In the genomic region with DNA sequence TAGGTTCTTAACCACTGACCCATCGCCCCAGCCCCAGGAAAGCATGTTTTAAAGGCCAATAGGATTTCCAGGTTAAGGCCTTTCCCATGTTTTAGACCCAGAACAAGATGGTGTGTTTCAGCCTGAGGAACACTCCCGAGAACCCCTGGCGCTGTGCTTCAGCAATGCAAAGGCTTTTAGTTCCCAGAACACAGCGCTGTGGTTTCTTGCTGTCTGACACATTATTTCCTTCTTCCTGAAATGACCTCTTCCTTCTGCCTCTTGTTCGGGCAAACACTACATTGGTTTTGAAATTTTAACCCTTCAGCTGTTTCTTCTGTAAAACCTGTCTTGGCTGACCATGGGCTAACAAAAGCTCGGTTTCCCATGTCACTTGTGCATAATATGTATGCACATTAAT, we compare ENCODE assay signal across 15 mouse cellular contexts. TPM values are rescaled to one million over a fixed set of nuclear protein-coding genes. Genes with fewer than 3 reads are reported as not detected.
DNase-seq lines count a peak whose midpoint lies in the region; ATAC-seq and TF ChIP-seq lines count a peak whose summit lies in the region.
"Had no signal": no experiment of that assay in that cellular context is flagged by ENCODE, and none has a peak within 500 bp of the region (broad histone marks: within the 10 kb centered on the region; RNA-seq: fewer than 3 reads in every experiment).

No protein-coding gene starts in this region.

- TF ChIP-seq POLR2A in spleen, adult 2 months (IDR thresholded peaks at IDR 0.05; ENCODE audit: low read depth, low read length), result no peak

- no peaks in the 10 kb centered on the region for H3K27me3 ChIP-seq in spleen, adult 2 months (ENCODE audit: control insufficient read depth, insufficient read depth, low read length)
- H3K27me3 ChIP-seq in limb, embryonic 10.5 days (ENCODE audit: low read depth, poor library complexity, severe bottlenecking), result no peaks in the 10 kb centered on the region
- H3K27me3 ChIP-seq in megakaryocyte, embryonic 14.5 days (replicated peaks), result peaks cover 2% of the 10 kb centered on the region
- H3K27me3 ChIP-seq: embryonic facial prominence, embryonic 12.5 days had no signal

- H3K9me3 ChIP-seq in limb, embryonic 10.5 days (replicated peaks), result no peaks in the 10 kb centered on the region
- H3K9me3 ChIP-seq in megakaryocyte, embryonic 14.5 days, result no peaks in the 10 kb centered on the region
- H3K9me3 ChIP-seq: embryonic facial prominence, embryonic 12.5 days had no signal

- DNase-seq in spleen, adult 2 months (ENCODE audit: low read depth in 1 of 2, low spot score in 2 of 2), result no peak
- DNase-seq in spleen, postnatal 14 days (ENCODE audit: low spot score in 2 of 2), result no peak
- no peak for DNase-seq in limb, embryonic 10.5 days (ENCODE audit: low spot score)
- no peak for DNase-seq in gastrocnemius, postnatal 10 days
- no peak for DNase-seq in kidney, adult 9 months
- DNase-seq: cerebellum, postnatal 10 days; heart, postnatal 4 days; kidney, postnatal 14 days; right cerebral cortex, postnatal 14 days; thymus, postnatal 25 days had no signal

- no peak for ATAC-seq in inflammation-experienced regulatory T-cells, adult 6 months
- ATAC-seq: intestine, postnatal 0 days had no signal

- peaks cover 3% of the 10 kb centered on the region; the same call in 1 of the 2 replicates for H3K4me1 ChIP-seq in spleen, adult 2 months (ENCODE audit: control insufficient read depth, insufficient read depth, insufficient read length)
- H3K4me1 ChIP-seq in limb, embryonic 10.5 days, result peaks cover 29% of the 10 kb centered on the region
- peaks cover 53% of the 10 kb centered on the region for H3K4me1 ChIP-seq in megakaryocyte, embryonic 14.5 days

- WGBS in spleen, adult 2 months, result 30% methylated on average over 6 of the region's 6 CpGs
- WGBS in limb, embryonic 10.5 days, result 86% methylated on average over 6 of the region's 6 CpGs

- no peak overlapping the region for H3K4me3 ChIP-seq in spleen, adult 2 months (ENCODE audit: extremely low read depth, insufficient read depth, insufficient read length)
- no peak overlapping the region for H3K4me3 ChIP-seq in limb, embryonic 10.5 days
- H3K4me3 ChIP-seq in megakaryocyte, embryonic 14.5 days (replicated peaks), result peak overlapping the region; percentile 14
- H3K4me3 ChIP-seq: embryonic facial prominence, embryonic 12.5 days; myocyte had no signal

- peak overlapping the region; percentile 61; the same call in 1 of the 2 replicates for H3K27ac ChIP-seq in spleen, adult 2 months (ENCODE audit: insufficient read depth, low read length)
- peak overlapping the region; percentile 48; the same call in 1 of the 2 replicates for H3K27ac ChIP-seq in limb, embryonic 10.5 days
- H3K27ac ChIP-seq: embryonic facial prominence, embryonic 12.5 days had no signal

- no peaks in the 10 kb centered on the region for H3K36me3 ChIP-seq in spleen, adult 2 months (ENCODE audit: control insufficient read depth, insufficient read depth, low read length)
- H3K36me3 ChIP-seq in limb, embryonic 10.5 days, result no peaks in the 10 kb centered on the region
- peaks cover under 1% of the 10 kb centered on the region for H3K36me3 ChIP-seq in megakaryocyte, embryonic 14.5 days (replicated peaks; ENCODE audit: low read length)
- H3K36me3 ChIP-seq: embryonic facial prominence, embryonic 12.5 days had no signal

- TF ChIP-seq CTCF in spleen, adult 2 months (IDR thresholded peaks at IDR 0.05; ENCODE audit: extremely low read depth, insufficient read depth, insufficient read length, insufficient replicate concordance), result no peak

RNA-seq across cellular contexts. Expression of a gene that starts 1.9 kb away (rescaled TPM):
- 15.5 and 20.8 TPM in 2 replicates for polyA plus RNA-seq in spleen, adult 2 months (2012; rRNA removed)
- polyA plus RNA-seq in limb, embryonic 10.5 days (2016; fragmentation: Nextera tagmentation; extraction: Ambion mirVana), result 24.2 and 25.7 TPM in 2 replicates
- 3.8 and 26.0 TPM in 2 replicates for polyA plus RNA-seq in megakaryocyte, embryonic 14.5 days (2012; ENCODE audit: insufficient read depth, low replicate concordance)
- total RNA-seq in gastrocnemius, postnatal 10 days (2021), result 10 to 100 TPM in 1 of 2 experiments, 1 to 10 TPM in 1; 9.3 to 11.2 TPM
- polyA plus RNA-seq in inflammation-experienced regulatory T-cells, adult 6 months (2017; shearing (Covaris generic)), result 10 to 100 TPM; 11.9 to 37.0 (median 29.9) TPM

RNA-seq across cellular contexts. Expression of a gene that starts 44.3 kb away (rescaled TPM):
- 11.2 and 17.9 TPM in 2 replicates for polyA plus RNA-seq in spleen, adult 2 months (2012; rRNA removed)
- 23.1 and 26.0 TPM in 2 replicates for polyA plus RNA-seq in limb, embryonic 10.5 days (2016; fragmentation: Nextera tagmentation; extraction: Ambion mirVana)
- 29.4 and 46.8 TPM in 2 replicates for polyA plus RNA-seq in megakaryocyte, embryonic 14.5 days (2012; ENCODE audit: insufficient read depth, low replicate concordance)
- 10 to 100 TPM; 19.2 to 19.6 TPM for total RNA-seq in gastrocnemius, postnatal 10 days (2021)
- 1 to 10 TPM; 4.6 to 6.9 (median 4.6) TPM for polyA plus RNA-seq in inflammation-experienced regulatory T-cells, adult 6 months (2017; shearing (Covaris generic))
